Mouse (Mus musculus) left cerebral cortex, adult 9 months (tissue): ENCODE data around the gene Gm4756.
"Not testable (repeated sequence)": the region's sequence is repeated elsewhere in the genome, so short reads cannot be mapped to it uniquely, and the experiment has no call there.

Experiments
- DNase-seq, 2 experiments: peaks; one replicate each; pipeline ENCODE4 v3.0.0; 2022; ENCODE audit warnings: low spot score in 2 of 2

The Gm4756 gene

GRCm38 (mm10) chr12:72654698-72655097 lies 5.2 kb upstream of the Gm4756 start:
- DNase-seq = peak in 1 of 2 experiments; percentile 65

DNA sequence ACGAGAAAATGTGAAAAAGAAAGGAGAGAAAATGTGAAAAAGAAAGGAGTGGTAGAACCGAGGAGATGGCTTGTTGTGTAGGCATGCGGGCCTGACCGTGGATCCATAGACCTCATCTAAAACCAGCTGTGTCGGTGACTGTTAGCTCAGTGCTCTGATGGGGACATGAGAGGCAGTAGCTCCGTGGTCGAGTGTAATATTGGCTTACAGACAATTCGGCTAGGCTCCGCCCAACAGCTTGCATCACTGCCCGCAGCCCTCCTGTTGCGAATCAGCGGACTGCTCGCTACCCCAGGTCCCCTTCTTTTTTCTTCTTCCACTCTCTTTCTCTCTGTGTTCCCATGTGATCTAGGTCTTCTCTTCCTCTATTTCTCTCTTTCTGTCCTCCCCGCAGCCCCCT lies 540 bp downstream of the Gm4756 start:
- DNase-seq = no peak

- no peak for DNase-seq
These were observed 11.4 kb downstream of the Gm4756 start for GRCm38 (mm10) chr12:72638025-72638424.

DNA sequence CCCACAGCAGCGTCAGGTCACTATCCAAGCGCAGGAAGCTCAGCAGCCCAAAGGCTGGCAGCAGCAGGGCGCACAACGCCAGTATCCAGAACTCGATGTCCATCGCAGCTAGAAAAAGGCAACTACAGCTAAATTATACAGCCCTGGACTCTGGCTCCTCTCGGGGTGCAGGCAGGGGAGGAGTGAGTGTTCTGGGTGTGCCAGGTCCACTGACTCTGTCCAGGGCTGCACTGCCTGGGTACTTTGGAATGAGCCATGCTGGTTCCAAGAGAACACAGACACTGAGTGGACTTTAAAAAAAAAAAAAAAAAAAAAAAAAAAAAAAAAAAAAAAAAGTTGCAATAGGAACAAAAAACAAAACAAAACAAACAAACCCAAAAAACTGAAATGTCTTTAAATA lies 20.7 kb downstream of the Gm4756 start:
- no peak for DNase-seq

GRCm38 (mm10) chr12:72622853-72623496 lies 26.5 kb downstream of the Gm4756 start:
- no peak for DNase-seq

DNA sequence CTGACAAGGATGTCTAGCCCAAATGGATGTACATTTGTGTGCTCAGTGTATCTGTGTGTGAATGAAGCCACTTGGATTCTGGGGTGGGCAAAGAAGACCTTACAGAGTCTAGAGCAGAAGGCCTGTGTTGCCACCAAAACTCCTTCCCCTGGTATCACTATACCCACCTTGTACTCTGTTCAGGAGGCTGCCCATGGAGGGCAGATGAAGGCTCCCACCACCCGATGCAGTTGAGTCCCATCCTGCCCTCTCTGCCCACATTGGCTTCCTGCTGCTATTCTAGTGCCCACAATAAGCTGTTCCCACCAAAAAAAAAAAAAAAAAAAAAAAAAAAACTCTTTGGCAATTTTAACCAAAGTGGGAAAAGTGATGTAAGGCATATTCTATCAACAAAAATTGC lies 28.0 kb downstream of the Gm4756 start:
- DNase-seq = no peak

DNA sequence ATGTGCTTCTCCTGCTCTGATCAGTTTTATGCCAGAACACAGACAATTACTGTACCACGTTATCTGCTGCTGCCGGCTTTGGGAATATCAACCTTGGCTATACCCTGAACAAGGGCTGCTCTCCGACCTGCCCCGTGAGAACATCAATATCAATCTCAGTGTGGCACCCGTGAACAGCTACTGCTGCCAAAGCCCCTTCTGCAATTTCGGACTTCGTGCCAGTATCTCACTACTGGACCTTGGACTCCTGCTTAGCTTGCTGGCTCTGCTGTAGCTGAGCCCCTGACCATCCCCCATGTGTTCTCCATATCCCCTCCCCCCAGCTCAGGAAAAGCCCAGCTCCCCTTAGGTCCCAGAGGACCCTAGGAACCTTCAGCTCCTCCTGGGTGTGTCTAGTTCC lies 28.6 kb downstream of the Gm4756 start:
- DNase-seq = no peak

DNA sequence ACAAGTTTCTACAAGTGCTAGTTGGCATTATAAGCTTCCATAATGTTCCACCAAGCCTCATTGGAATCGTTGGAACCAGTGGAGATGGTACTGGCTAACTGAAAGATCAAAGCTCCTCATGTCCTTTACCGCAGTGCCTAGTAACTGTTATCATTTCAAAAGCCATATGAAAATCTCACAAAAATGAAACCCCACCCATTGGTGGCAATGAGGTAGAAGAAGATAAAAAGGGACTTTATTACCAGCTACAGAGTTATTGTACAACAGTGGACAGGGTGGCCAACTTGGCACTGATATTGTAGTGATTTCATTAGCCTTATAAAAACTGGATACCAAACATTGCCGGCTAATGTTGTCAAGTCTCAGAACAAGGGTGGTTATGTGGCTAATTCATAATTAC lies 37.4 kb downstream of the Gm4756 start:
- no peak for DNase-seq

GRCm38 (mm10) chr12:72598731-72599130 lies 50.7 kb downstream of the Gm4756 start:
- DNase-seq = not testable (repeated sequence)

GRCm38 (mm10) chr12:72594001-72594400 lies 55.5 kb downstream of the Gm4756 start:
- DNase-seq = no peak

DNA sequence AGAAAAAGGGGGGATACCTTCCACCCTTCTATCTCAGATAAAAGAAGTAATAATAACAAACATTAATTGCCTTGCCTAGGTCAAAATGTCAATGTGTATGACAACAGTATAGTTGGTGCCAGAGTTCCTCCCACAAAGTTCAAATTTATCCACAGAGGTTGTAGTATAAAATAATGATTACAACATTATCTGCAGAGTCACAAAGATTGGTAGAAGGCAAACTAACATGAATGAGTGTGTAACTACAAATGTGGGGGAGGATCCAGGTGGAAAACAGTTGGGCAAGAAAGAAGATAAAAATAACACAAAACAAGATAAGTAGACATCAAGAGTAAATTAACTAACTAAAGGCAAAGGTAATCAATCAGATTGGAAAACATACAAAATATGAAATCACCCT lies 56.5 kb downstream of the Gm4756 start:
- DNase-seq = no peak

DNA sequence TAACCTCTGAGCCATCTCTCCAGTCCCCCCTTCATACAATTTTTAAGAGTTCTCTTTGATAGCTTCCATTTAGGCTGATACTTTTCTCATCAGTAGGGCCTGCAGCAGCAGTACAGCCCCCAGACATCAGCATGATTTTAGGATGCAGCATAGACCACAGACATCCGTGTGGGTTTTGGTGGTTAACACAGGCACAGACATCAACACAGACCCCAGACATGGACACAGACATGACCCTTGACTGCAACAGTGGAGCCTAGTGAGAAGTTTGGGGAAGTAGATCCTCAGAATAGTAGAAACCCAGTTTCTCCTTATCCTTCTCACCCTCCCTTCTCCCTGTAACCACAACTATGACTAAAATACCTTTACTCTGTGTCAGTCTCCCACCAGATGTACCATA lies 64.1 kb downstream of the Gm4756 start:
- DNase-seq = no peak

GRCm38 (mm10) chr12:72583099-72583498 lies 66.4 kb downstream of the Gm4756 start:
- DNase-seq = no peak

DNA sequence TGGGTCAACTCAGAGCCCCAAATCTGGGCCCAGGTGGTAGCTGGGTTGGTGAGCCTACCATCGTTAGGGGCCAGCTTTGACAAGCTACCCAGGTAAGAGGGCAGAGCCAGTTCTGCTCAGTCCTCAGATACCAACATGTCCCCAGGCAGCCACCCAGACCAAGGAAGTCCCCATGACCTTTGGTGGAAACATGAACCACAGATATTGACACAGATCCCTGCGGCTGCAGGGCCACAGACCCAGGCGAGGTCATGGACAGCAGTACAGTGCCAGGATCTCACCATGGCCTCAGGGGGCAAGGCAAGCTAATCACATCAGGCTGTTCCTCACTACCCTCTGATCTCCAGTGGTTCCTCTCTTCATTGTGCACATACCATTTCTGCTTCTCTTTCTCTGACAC lies 67.4 kb downstream of the Gm4756 start:
- no peak for DNase-seq

DNA sequence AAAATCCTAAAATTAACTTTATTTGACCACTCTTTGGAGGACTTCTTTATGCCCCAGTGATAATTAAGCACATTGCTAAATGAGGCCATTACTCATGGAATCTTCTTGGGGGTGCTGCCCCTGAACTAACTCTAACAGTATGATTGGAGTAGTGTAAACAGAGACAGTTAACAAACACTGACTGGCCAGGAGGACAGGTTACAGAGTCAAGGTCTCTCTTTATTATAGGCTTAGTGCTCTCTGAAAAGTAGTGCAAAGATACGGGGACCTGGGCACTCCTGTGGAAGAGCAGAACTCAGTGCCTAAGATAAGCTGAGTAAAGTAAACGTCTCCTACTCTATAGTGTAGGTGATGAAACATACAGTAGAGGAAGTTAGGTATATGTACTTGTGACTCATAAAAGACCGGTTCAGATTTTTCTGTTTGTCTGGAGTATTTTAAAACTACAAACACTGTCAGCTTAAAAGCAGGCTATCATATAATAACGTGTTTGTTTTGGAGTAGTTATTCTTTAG lies 85.1 kb downstream of the Gm4756 start:
- no peak for DNase-seq

DNA sequence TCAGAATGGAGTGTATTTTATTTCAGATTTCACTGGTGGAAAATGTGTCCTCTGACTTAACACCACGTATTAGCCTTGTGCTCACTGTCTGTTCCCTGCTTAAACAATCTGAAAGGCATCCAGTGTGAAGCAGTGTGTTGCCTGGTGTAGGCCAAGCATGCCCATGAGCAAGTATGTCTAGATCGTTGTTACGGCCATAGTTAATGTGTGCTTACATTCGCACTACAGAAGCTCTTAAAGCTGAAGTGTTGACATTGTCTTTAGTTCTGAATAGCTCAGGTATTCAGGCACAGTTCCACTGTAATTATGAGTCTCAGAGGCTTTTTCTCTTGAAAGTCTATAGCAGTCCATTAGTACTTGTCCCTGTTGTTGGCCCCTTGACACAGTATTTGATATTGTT lies 95.1 kb downstream of the Gm4756 start:
- no peak for DNase-seq

GRCm38 (mm10) chr12:72538571-72538970 lies 110.9 kb downstream of the Gm4756 start:
- DNase-seq = peak; percentile 6 to 58

GRCm38 (mm10) chr12:72536021-72536597 lies 113.4 kb downstream of the Gm4756 start, which contains the start of gene Pcnx4:
Gene Pcnx4, plus strand, starts transcription at chr12:72536383.
- DNase-seq = peak; percentile 85 to 96

DNA sequence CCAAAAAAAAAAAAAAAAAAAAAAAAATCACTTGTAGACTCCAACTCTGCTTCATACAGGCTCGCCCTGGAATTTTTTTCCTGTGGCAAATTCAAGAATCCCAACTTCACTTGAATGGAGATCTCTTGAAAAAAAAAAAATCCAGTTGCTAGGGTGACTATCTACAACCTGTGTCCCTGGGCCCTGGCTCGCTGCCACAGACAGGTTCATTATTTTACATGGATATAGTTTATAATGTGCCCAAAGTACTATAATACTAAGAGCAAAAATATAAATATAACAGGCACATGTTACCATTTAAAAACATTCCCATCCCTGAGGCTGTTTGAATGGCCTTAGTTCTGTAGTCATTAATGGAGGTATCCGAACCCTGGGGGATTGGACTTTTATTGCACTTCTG lies 113.9 kb downstream of the Gm4756 start:
- no peak for DNase-seq

DNA sequence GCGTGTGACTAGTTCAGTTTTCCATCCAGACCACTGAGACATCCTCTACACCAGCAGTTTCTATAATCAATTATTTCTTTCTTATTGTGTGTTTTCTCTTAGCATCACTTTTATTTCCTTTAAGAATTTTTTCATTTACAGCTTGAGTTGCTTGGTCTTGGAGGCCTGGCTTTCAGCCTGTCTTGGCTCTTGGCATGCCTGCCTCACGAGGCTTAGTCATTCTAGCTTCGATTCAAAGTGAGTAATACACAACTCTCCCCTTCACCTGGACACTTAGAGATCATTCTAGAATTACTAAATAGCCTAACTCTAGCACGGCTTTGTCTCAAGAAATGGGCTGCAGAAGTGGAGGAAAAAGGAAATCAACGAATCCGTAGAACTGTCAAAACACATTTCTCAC lies 115.5 kb downstream of the Gm4756 start:
- no peak for DNase-seq

GRCm38 (mm10) chr12:72532303-72532702 lies 117.2 kb downstream of the Gm4756 start:
- DNase-seq = no peak
